Mouse (Mus musculus) heart, adult 18-20 months (tissue): ENCODE measurements around the gene Tbc1d2. TPM values are rescaled to one million over a fixed set of nuclear protein-coding genes. Genes with fewer than 3 reads are reported as not detected.
A peak's percentile ranks its signal among the peaks of the same experiment; 100 is the strongest.

Experiments used
- DNase-seq, 2 experiments: peaks; one replicate each; pipeline ENCODE4 v3.0.0; 2021 to 2022; ENCODE audit warnings: mixed read lengths in 1 of 2
- long read RNA-seq, 2 experiments: library from polyadenylated mRNA; stranded (forward); transcript quantifications; one replicate each; pipeline ENCODE4 v2.0.0; 2021
- total RNA-seq, 2 experiments: library from RNA; stranded (reverse); gene quantifications; 2 replicates each; pipeline ENCODE4 v1.2.3; 2021

The Tbc1d2 gene
- under 1 TPM; 0.72 to 0.74 TPM for total RNA-seq
- long read RNA-seq, experiment 1, full-length matches to known transcripts: 1 of 1 reads
- long read RNA-seq, experiment 1, partial matches to known transcripts: 0 of 1 reads
- long read RNA-seq, experiment 1, other reads (novel, unspliced or antisense): 0 of 1 reads
- long read RNA-seq, experiment 2: 0 reads

DNA sequence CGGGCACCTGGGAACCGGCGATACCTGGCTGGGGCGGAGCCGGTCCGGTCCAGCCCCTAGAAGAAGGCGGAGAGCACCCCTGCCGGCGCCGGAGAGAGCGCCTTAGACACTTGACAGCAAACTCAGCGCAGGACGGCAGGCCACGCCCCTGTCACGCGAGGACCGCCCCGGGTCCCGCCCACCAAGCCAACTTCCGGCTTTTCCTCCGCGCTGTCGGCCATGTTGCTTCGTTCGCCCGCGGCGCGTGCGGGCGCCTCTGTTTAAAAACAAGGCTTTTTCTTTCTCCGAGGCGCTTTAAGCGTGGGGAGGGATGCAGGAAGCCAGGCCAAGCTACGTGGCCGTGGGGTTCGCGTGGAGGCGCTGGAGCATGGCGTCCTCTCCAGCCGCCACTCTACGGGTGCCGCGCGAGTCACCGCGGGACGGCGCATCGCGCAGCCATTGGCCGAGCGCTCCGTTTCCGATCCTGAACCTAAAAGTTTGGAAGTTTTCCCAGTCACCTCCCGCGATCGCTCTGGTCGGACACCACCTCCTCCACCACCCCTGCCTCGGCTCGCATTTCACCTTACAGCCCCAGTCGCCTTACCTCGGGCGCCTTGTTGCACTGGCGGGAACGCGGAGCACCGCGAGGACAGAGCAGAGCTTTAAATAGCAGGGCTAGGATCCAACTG lies at the start of gene Tbc1d2:
Gene Tbc1d2, minus strand, starts transcription at position 124 of the 668 bp plus-strand sequence.
- DNase-seq: peak; percentile 96 to 97

DNA sequence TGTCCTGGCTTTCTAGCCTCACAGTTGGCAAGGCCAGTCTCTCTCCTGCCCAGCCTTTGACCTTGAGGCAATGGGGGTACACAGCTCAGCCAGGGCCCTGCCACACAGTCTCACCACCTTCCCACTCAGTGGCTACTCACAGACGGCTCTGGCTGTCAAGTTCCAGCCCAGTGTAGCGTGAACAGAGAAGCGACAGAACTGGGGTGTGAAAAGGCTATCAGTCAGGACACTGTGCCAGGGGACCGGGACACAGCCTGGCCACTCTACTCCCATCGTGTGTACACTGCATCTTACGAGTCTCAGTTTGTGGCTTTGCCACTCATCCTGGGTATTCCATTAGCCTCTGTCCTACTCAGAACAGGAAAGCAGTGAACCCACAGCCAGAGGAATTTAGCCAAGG lies 46.5 kb upstream of the Tbc1d2 start:
- no peak for DNase-seq

DNA sequence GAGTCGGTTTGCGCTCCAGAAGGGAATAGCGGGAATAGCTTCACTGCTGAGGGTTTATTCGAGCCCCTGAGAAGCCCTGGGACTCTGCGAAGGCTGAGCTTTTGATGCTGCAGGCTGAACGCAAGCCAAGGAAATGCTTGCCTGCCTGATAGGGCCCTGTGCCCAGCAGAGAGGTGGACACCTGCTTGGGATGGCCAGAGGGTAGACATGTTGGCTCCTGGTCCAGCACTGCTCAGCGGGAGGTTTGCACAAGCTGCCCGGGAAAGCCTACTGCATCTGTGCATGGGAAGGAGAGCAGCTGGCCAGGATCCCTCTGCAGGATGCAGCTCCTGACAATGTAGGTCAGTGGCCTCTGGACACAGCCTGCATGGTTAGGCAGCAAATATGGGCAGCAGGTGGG lies 40.6 kb upstream of the Tbc1d2 start:
- DNase-seq: no peak

DNA sequence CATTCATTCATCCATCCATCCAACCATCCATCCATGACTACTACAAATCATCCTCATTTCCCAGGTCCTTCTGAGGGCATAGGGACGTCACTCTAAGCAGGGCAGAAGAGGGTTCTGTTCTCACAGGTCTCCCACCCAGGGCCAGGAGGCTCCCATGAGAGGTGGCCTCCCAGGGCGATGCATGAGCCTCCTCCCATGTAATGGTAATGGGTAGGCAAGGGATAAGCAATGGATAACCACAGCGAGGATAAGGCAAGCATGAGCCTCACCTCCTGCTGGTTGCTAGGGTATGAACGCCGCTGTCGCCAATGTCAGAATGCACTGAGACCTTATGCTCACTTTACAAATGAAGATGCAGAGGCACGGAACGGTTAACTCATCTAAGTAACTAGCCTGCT lies 40.0 kb upstream of the Tbc1d2 start:
- DNase-seq: no peak

DNA sequence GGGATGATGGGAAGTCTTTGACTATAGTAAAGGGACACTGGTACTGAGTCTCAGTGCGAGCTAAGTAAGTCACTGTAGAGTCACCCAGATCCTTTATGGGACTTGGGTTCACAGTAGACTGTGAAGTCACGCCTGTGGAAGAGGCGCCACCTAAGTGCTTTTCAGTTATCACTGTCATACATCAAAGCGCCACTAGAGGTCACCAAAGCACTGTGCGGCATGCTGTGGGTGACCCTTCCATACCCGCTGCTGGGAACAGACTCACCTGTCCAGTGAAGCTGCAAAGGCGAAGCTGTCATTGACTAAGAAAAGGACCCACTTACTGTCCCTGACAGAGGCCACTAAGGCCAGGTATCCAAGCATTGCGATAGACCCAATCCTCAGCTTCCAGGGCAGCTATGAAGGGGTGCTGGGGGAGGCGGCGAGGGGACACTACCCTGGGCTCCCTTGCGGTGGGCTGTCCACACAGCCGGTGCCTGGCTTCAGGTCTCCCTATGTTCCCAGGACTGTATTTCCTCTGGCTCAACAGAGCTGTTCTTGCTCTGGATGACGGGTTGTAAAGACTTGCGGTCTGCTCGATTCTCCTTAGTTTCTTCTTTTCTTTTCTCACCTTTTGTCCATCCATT lies 39.5 kb upstream of the Tbc1d2 start:
- peak; percentile 48 to 87 for DNase-seq

DNA sequence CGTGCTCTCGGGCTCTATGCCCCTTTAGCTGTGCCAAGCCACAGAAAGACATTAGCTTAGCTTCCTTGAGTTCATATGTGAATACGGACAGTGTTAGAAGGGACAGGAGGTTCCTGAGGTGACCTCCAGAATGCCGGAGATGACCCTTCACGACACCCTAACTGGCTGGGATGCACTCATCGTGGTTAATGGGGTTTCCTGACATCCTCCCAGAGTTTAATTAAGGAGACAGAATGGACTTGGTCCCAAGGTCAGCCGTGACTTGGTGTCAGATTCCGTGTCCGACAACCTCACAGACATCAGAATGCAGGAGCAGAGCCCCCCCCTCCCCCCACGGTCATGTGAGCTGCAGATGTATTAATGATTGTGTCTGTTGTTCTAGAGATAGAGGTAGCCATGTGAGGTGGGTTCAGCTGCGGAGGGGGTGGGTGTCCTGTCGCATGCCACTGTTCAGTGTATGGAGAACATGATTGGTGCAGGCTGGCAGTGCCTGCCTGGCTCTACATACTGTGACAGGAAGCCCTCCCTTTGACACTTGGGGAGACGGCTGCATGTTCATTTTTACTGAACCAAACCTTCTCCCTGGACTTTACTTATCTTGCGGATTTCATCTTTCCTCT lies 38.3 kb upstream of the Tbc1d2 start:
- no peak for DNase-seq

DNA sequence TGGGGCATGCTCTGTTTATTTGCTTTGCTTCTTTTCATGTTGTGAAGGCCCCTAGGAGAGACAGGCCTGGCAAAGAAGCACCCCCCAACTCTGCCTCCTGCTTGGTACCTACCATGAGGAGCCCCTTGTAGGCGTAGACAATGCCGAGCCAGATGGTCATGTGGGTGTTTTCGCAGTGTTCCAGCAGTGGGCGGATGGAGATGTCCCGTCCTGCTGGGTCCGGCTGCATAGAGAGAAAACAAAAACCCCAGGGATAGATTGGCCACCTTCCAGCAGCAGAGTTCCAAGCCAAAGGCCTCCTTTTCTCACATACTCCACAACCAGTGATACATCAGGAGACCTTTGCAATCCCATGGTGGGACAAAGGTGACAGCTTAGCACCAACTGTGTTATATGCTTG lies 34.2 kb upstream of the Tbc1d2 start:
- DNase-seq: peak; percentile 13 to 18

DNA sequence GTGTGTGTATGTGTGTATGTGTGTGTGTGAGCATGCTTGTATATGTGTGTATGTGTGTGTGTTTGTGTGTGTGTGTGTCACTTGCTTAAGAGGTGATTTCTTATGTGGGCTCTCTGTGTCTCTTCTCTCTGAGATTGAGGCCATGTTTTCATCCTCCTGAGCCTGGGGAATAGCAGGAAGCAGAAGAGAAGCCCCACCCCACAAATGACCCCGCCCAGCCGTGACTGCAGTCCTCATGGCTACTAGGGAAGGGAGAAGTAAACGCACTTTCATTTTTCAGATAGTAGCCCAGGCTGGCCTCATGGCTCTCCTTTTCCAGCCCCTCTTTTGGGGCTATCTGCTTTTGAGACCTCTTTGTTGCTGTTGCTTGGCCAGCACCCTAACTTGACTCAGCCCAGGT lies 26.6 kb upstream of the Tbc1d2 start:
- no peak for DNase-seq

DNA sequence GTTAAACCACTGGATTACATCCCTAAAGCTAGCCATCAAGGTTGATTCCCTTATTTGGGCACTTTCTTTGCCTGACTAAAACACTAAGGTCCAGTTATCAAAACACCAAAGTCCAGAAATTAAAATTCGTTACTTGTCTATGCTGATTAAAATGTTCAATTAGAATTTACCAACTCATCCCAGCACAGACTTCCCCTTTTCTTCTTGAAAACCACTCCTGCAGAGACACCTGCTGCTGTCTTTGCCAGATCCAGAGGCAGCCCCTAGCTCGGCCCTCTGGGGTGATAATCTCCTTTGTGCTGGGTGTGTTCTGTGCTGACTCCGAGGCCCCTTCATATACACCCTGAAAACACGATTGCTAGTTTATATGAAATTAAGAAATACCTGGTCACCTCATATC lies 26.0 kb upstream of the Tbc1d2 start:
- DNase-seq: no peak

DNA sequence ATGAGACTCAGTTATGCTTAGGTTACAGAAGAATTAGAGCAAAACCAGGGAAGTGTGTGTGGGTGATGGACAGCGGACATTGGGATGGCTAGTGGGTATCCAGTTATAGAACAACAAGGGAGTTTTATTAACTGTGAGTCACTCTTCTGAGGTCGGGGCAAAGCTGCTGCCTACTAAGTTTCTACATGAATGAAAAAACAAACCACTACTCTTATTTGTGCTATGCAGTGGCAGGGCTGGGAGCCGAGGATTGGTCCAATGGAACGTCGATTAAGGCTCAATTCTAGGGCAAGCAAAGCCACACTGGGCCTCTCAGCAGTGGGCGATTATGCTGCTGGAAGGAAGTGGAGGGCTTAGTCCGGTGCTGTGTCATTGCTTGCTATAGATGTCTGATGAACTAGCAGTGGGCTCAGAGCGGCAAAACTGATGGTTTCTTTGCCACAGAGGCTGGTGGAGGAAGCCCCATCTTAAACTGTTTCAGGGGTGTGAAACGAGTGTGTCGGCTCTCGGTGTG lies 25.3 kb upstream of the Tbc1d2 start:
- DNase-seq: no peak

DNA sequence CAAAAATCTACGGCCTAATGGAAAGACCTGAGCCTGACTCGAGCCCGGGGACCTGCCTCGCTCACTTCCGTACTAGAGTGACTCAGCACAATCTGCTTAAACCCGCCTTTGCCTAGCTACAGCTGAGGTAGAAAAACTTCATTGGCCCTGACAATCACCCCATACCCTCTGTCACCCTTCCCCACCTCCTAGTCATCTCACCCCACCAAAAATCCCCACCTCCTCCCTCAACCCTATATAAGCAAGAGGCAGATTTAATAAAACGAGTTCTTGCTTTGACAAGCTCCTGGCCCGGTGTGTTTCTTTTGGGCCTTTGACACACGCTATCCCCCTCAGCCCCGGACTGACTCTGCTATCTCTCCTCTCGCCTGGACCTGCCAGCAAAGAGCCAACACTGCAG lies 18.6 kb upstream of the Tbc1d2 start:
- no peak for DNase-seq

DNA sequence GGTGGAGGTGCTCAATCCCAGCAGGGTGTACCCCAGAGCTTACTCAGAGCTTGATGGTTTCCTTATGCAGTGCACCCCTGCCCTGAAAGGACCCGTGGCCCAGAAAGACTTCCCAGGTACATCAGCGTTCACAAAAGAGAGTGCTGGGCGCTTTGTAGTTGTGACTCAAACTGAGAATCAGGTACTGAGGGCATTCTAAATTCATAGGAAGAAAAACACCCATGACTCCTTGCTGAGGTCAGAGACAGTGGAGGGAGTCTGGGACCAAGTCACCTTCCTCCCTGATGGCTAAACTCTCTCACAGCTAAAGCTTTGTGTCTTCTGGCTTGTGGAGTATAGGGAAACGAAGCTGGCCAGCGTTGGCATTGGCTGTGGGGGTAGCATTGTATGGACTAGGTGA lies 16.4 kb upstream of the Tbc1d2 start:
- no peak for DNase-seq

DNA sequence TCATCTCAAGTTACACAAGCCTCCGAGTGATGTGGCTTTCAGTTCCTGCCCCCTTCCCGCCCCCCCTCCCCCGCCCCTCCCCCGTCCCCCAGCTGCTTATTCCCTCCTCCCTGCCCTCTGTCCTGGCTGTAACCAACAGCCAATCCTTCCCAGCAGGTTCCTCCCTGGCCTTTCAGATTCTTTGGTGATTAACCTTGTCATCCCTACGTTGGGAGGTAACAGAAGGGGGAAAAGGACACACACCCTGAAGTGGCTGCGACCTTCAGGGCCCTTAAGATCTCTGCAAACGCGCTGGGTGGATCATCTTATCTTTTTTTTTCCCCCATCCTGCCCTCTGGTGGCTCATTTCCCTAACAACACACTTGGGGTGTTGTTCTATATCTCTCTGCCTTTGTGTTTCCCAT lies 15.4 kb upstream of the Tbc1d2 start:
- DNase-seq: no peak

DNA sequence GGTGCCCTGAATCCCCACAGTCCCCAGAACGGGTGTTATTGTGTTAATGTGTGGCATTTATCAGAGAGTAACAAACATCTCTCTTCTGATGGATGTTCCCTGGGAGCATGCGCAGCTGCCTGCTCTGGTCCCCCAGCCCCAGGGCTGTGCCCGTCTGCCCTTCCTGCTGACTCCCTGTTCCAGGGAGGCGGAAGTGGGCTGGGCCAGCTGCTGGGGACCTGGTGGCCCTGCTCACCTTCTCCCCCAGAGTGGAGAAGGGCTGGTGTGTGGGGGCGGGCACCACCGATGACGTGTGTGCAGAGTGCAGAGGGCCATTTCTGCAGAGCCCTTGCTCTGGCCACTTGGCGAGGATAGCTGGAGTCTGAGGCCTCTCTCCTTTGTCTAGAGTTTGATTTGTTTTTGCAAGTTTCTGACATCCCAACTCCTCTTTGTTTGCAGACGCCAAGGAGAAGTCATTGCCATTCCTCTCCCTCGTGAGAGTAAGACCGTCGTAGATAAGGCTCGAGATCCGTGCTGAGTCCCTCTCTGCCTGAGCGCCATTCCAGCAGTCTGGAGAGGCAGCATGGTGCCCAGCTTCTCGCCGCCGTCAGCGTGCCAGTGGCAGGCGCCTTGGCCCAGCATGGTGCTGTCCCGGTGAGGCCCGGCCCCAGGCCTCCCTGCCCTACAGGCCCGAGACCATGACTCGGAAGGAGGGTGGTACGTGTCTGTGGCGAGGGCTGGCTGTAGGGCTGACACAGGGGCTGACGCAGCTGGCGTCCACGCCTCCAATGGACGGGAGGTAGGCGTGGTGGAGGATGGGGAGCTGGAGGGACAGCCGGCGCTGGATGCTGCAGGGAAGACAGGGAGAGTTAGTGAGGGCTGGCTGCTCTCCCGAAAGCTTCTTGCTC lies 14.4 kb upstream of the Tbc1d2 start:
- peak; percentile 31 to 56 for DNase-seq

DNA sequence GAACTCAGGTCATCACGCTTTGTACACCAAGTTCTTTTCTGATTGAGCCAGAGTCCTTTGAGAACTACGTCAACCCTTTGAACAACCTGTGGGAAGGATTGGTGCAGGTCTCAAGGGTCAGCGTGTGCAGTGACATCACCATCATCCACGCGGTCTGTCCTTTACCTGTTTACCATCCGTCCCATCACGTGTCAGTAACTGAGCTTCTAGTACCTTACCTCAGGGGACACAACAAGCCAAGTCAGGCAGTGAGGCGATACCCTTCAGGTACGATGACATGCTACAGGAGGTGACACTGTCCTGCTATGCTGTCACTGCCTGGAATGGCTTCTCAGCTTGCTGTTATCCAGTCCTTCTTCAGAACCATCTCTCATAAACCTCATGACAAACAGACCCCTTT lies 11.4 kb upstream of the Tbc1d2 start:
- no peak for DNase-seq

DNA sequence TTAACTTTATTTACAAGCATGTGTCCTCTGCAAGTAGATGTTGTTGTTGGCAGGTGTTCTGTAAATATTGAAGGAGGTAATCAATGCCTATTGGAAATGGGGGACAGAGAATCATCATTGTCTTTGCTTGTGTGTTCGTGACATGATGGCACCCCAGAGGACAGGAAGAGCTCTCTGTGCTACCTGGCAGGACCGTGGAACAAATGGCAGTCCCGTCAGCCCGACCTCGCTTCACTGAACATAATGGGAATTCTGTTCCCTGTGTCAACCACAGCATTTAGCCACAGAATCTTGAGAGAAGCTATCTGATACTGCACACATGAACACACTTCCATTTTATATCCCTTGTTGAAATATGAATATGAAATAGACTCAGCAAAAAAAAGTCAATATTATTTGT lies 8.9 kb upstream of the Tbc1d2 start:
- no peak for DNase-seq

DNA sequence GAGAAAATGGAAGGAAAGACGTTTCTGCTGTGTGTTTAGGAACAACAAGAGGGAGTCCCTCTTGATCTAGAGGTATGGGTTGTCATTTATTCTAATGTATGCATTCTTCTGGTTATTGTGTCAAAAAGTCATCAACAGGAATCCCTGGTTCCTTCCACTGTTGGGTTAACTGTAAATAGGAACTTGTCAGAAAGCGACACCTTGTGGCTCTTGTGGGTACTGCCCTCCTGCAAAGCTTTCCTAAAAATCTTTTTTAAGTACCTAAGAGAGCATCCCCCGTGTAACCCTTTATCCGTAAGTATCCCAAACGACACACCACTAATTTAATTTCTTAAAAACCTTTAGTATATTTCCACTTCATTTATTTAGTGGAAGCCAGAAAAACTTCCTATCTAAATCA lies 7.1 kb upstream of the Tbc1d2 start:
- DNase-seq: peak; percentile 58 to 86

DNA sequence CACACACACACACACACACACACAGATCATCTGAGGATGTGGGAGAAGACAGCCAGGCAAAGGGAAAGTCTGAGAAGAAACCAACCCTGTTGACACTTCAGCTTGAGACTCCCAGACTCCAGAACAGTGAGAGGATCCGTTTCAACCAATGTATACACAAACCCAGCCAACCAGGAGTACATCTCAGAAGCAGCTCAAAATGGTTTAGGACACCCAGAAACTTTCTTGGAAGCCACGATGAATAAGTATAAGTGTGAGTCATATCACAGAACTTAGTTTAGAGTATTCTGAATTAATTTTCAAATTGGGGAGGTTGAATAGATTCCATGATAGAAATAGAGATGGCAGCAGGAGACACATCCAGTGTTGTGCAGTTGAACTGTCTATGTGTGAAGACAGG lies 5.9 kb upstream of the Tbc1d2 start:
- DNase-seq: no peak

DNA sequence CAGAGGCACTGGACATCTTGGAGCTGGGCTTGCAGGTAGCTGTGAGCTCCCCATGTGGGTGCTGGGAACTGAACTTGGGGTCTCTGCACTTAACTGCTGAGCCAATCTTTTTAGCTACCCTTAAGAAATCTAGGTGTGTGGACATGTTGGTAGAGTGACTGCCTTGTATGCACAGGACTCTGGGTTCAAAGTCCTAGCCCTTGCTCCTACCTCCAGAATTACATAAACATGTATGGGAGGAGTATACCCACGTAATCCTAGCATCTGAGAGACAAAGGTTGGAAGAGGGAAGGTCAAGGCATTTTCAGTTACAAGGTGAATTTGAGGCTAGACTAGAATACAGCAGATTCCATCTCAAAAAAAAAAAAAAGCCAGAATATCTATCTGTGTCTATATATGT lies 5.3 kb upstream of the Tbc1d2 start:
- no peak for DNase-seq

DNA sequence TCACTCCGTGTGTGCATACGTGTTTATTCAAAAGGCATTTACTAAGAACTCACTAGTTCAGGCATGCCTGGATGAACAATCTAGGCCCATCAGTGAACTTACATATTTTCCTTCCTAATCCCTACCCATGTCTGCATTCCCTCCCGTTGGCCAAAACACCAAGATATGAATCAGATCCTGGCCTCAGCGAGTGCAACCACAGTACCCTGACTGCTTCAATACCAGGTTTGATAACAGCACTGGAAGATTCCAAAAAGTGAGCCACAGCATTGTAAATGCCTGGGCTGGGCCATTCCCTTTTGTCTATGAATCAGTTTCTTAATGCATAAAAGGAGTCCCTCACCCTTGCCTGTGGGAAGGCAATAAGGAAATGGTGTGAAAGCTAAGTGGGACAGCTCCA lies 848 bp downstream of the Tbc1d2 start:
- DNase-seq: no peak

DNA sequence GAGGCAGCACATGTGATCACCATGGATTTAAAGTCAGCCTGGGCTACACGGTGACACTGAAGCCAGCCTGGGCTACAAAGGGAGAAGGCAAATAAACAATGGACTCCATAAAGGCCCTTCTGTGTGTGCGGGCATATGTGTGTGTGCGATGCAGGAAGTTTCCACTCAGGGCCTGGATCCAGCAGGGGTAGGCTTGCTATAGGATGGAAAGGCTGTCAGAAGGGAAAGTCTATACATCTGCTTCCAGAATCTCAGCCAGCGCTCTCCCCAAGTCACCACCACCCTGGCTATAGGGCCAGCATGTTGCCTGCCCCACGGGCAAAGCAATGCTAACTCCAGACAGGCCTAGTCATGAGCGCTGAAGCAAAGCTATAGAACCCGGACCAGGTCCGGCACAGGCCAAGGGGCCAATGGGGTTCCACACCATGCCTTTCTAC lies 6.3 kb downstream of the Tbc1d2 start:
- no peak for DNase-seq
